In genomic region chr1:73500671-73501070, GRCm38 (mm10) we compare ENCODE assay signal across 21 mouse cellular contexts.
DNase-seq lines count a peak whose midpoint lies in the region; ATAC-seq lines count a peak whose summit lies in the region.
"Had no signal": no experiment of that assay in that cellular context is flagged by ENCODE, and none has a peak within 500 bp of the region (broad histone marks: within the 10 kb centered on the region; RNA-seq: fewer than 3 reads in every experiment).

No protein-coding gene starts in this region.

- DNase-seq in frontal cortex, postnatal 14 days (ENCODE audit: low spot score in 2 of 2) = no peak
- peak; percentile 78 for DNase-seq in ES-CJ7 (ENCODE audit: low read depth, low spot score)
- DNase-seq in ZHBTc4 (ENCODE audit: low read depth, low spot score) = peak; percentile 75
- no peak for DNase-seq in lung, postnatal 4 days
- DNase-seq in embryo, embryonic 9.5 days (ENCODE audit: extremely low spot score) = no peak
- DNase-seq: adrenal gland, adult 2 months; adrenal gland, postnatal 10 days; adrenal gland, postnatal 25 days; B cell, adult 2 months; cerebellum, adult 11 months; cerebellum, adult 18-20 months; cerebellum, adult 8-10 months; cerebellum, adult 9-11 months; cerebellum, postnatal 14 days; cerebellum, postnatal 36 days; embryo, embryonic 11 days; forebrain, postnatal 0 days had no signal

- 0 out of 2 replicates have a peak, but pooled peaks have one; percentile 23 for ATAC-seq in frontal cortex, adult (ENCODE audit: low TSS enrichment)
- ATAC-seq: CD4-positive, CD25-positive, alpha-beta regulatory T cell, adult 4 months; forebrain, embryonic 13.5 days; forebrain, embryonic 15.5 days; forebrain, postnatal 0 days had no signal

Comparison
In these comparisons a context has a peak if more than half of its experiments do, and no peak if none do; other contexts are left out.
1. DNase-seq: peak in ES-CJ7 (single experiment) and ZHBTc4 (single experiment); none in frontal cortex, postnatal 14 days (0 of 2), lung, postnatal 4 days (0 of 2) and embryo, embryonic 9.5 days (single experiment).